Mouse (Mus musculus) stomach, postnatal 0 days (tissue): Measurements from ENCODE around the gene Fars2. TPM values are rescaled to one million over a fixed set of nuclear protein-coding genes. Genes with fewer than 3 reads are reported as not detected.

Experiments used
- ATAC-seq: fragments of 200-750 bp; cut with Nextera tagmentation; 2 replicates; pipeline ENCODE4 v1.8.0; 2017; ENCODE audit not compliant: low FRiP score, low TSS enrichment
- DNase-seq: peaks from one replicate; pipeline ENCODE4 v3.0.0-alpha.2; 2016; ENCODE audit warnings: low spot score
- H3K27ac ChIP-seq: fragments of 300-500 bp; sonication (generic); replicated peaks from 2 replicates; pipeline ENCODE4 v1.5.1; 2014; ENCODE audit warnings: mild to moderate bottlenecking, control low read depth
- H3K27me3 ChIP-seq: fragments of 300-500 bp; sonication (generic); 2 replicates; pipeline ENCODE4 v1.6.1; 2014; ENCODE audit warnings: low read length; ENCODE audit not compliant: control insufficient read depth, insufficient read depth
- H3K36me3 ChIP-seq: fragments of 300-500 bp; sonication (generic); 2 replicates; pipeline ENCODE4 v1.6.1; 2014; ENCODE audit warnings: low read length, mixed read lengths; ENCODE audit not compliant: control insufficient read depth, insufficient read depth
- H3K4me1 ChIP-seq: fragments of 300-500 bp; sonication (generic); replicated peaks from 2 replicates; pipeline ENCODE4 v1.6.1; 2014; ENCODE audit warnings: antibody characterized with exemption; ENCODE audit not compliant: control insufficient read depth, insufficient read depth
- H3K4me2 ChIP-seq: fragments of 300-500 bp; sonication (generic); replicated peaks from 2 replicates; pipeline ENCODE4 v1.6.1; 2014; ENCODE audit warnings: low read depth, mild to moderate bottlenecking, control low read depth, moderate library complexity
- H3K4me3 ChIP-seq: fragments of 300-500 bp; sonication (generic); 2 replicates; pipeline ENCODE4 v1.5.1; 2014; ENCODE audit warnings: low read depth, low read length, control low read depth
- H3K9ac ChIP-seq: fragments of 300-500 bp; sonication (generic); 2 replicates; pipeline ENCODE4 v1.6.1; 2014; ENCODE audit warnings: mild to moderate bottlenecking, low read length, control low read depth, mixed read lengths
- H3K9me3 ChIP-seq: fragments of 300-500 bp; sonication (generic); 2 replicates; pipeline ENCODE4 v1.6.1; 2016; ENCODE audit warnings: low read length; ENCODE audit not compliant: control insufficient read depth
- CTCF ChIP-seq: IDR thresholded peaks from 2 replicates; pipeline ENCODE4 v1.5.1; 2016; ENCODE audit warnings: antibody characterized with exemption, low read depth, mild to moderate bottlenecking, moderate library complexity
- EP300 ChIP-seq: optimal IDR thresholded peaks from 2 replicates; pipeline ENCODE3; 2016; ENCODE audit warnings: antibody characterized with exemption
- WGBS: fragments of 180-500 bp; shearing (Covaris S2); extraction: QIAGEN DNeasy Blood & Tissue Kit; methylation state at CpG from one replicate; pipeline ENCODE4 v1.1.7; 2014; 5-methylcytosine and 5-hydroxymethylcytosine counted together
- polyA plus RNA-seq: library from polyadenylated mRNA; unstranded; fragments of >200 nt; fragmentation: Nextera tagmentation; extraction: Ambion mirVana; gene quantifications from 2 replicates; pipeline ENCODE4 v1.2.1, GENCODE M21; 2015

Gene Fars2
- polyA plus RNA-seq, 1 experiment from 2014 or later = 31.7 TPM

DNA sequence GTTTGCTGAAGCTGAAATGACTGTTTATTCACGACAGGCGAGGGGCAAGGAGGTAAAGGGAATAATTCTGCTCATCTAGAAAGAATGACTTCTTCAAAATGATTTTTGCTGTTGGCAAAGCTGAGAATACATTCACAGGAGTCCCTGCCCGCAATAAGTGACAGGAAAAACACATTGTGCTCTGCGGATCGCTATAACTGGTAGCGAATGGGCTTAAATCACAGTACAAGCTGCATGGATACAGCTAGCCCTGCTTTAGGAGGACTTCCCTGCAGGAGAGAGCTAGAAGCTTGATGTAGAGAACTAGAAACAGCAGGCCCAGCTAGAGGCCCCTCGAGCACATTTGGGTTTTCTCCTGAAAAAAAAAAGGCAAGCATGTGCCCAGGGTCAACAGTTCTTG is 376.6 kb downstream of the Fars2 start:
- no peaks in the 10 kb centered on the region for H3K36me3 ChIP-seq
- TF ChIP-seq EP300 = no peak
- TF ChIP-seq CTCF = no peak
- no peak for ATAC-seq
- no peak overlapping the region for H3K9ac ChIP-seq
- no peak overlapping the region for H3K27ac ChIP-seq
- no peaks in the 10 kb centered on the region for H3K9me3 ChIP-seq
- no peaks in the 10 kb centered on the region for H3K27me3 ChIP-seq
- no peak overlapping the region for H3K4me3 ChIP-seq
- no peaks in the 10 kb centered on the region for H3K4me1 ChIP-seq
- WGBS = 77% methylated on average over 7 of the region's 7 CpGs
- H3K4me2 ChIP-seq = no peak overlapping the region
- DNase-seq = no peak

- no peak for TF ChIP-seq CTCF
- no peak for TF ChIP-seq EP300
- H3K36me3 ChIP-seq = no peaks in the 10 kb centered on the region
- H3K4me3 ChIP-seq = no peak overlapping the region
- H3K4me1 ChIP-seq = no peaks in the 10 kb centered on the region
- no peak overlapping the region for H3K4me2 ChIP-seq
- no peak overlapping the region for H3K9ac ChIP-seq
- DNase-seq = no peak
- no peak for ATAC-seq
- no peak overlapping the region for H3K27ac ChIP-seq
- 87% methylated on average over 2 of the region's 2 CpGs for WGBS
- H3K27me3 ChIP-seq = no peaks in the 10 kb centered on the region
- no peaks in the 10 kb centered on the region for H3K9me3 ChIP-seq
Observed at GRCm38 (mm10) chr13:36495980-36496379, 378.8 kb downstream of the Fars2 start.

DNA sequence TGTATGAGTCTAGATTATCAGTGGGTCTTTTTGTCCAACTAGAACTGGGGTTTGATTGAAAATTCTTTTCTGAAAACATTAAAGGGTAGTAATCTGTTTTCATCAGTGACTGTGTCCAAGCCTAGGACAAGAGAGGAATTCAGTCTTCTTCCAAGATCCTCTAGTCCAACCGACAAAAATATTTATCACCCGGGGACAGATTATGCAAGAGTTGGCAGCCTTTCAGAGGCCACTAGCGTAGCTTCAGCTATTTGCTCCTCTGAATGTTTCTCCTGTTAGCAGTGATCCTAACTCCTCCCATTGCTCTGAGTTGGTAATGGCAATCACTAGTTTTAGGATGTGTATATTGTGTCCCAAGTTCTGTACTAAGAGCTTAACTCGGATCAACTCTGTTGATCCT is 380.1 kb downstream of the Fars2 start:
- Histone ChIP-seq H3K9me3 (no peaks in the 10 kb centered on the region), H3K27ac (no peak overlapping the region), H3K4me2 (no peak overlapping the region), H3K4me3 (no peak overlapping the region), H3K36me3 (no peaks in the 10 kb centered on the region), H3K9ac (no peak overlapping the region), H3K27me3 (no peaks in the 10 kb centered on the region), H3K4me1 (no peaks in the 10 kb centered on the region)
- WGBS = 40% methylated on average over 4 of the region's 4 CpGs
- no peak for TF ChIP-seq CTCF
- TF ChIP-seq EP300 = no peak
- no peak for DNase-seq
- ATAC-seq = no peak; the same call in 1 of the 2 replicates

DNA sequence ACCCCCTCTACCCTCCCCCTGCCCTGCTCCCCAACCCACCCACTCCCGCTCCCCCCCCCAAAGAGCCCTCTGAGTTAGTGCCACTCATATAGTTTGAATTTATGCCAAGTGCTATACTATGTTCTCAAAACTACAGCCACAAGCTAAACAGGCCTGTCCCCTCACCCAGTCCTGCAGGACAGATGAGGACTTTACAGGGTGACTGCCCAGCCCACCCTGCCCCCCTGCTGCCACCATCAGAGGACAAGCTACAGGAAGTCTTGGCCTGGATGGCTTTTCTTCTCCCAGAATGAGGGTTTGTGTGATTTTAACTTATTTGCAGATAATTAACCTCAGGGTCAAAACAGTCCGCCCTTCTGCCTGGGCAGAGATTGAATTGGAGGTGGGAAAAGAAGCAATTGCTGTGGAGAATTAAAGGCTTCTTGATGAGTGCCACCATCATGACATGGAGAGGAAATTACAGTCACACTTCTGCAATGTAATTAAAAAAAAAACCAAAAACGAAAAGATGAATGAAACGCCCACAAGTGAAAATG is 383.2 kb downstream of the Fars2 start:
- TF ChIP-seq EP300 (no peak), CTCF (no peak)
- Histone ChIP-seq H3K4me1 (no peaks in the 10 kb centered on the region), H3K27me3 (no peaks in the 10 kb centered on the region), H3K9me3 (no peaks in the 10 kb centered on the region), H3K4me2 (no peak overlapping the region), H3K4me3 (no peak overlapping the region), H3K27ac (no peak overlapping the region), H3K9ac (no peak overlapping the region), H3K36me3 (no peaks in the 10 kb centered on the region)
- ATAC-seq (no peak), DNase-seq (no peak)
- 71% methylated on average over 4 of the region's 4 CpGs for WGBS

- H3K4me3 ChIP-seq = no peak overlapping the region
- TF ChIP-seq CTCF = no peak
- no peak for TF ChIP-seq EP300
- DNase-seq = no peak
- H3K27me3 ChIP-seq = no peaks in the 10 kb centered on the region
- no peak for ATAC-seq
- H3K9me3 ChIP-seq = no peaks in the 10 kb centered on the region
- no peaks in the 10 kb centered on the region for H3K36me3 ChIP-seq
- 72% methylated on average over 3 of the region's 3 CpGs for WGBS
- no peak overlapping the region for H3K9ac ChIP-seq
- H3K27ac ChIP-seq = no peak overlapping the region
- H3K4me1 ChIP-seq = no peaks in the 10 kb centered on the region
- H3K4me2 ChIP-seq = no peak overlapping the region
Observed at GRCm38 (mm10) chr13:36503551-36503950, 386.3 kb downstream of the Fars2 start.

DNA sequence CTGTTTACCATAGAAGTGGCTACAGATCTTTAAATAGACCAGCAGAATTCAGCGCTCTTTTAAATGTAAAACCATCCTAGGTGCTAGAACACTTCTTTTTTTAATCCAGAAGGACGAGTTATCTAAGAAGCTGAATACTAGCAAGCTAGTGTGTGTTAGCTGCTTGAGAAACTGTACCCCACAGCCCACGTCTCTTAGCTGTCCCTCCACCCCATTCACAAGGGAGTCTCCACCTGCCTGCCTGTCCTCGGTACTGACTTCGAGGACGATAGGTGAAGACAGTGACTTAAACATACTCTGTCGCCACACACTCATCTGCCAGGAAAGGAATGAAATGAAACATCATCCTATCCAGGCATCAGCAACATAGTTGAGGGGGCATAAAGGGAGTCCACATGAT is 386.8 kb downstream of the Fars2 start:
- H3K9ac ChIP-seq = no peak overlapping the region
- no peaks in the 10 kb centered on the region for H3K4me1 ChIP-seq
- no peak overlapping the region for H3K4me2 ChIP-seq
- no peaks in the 10 kb centered on the region for H3K36me3 ChIP-seq
- WGBS = 78% methylated on average over 7 of the region's 7 CpGs
- no peak for ATAC-seq
- H3K27ac ChIP-seq = no peak overlapping the region
- no peaks in the 10 kb centered on the region for H3K27me3 ChIP-seq
- no peaks in the 10 kb centered on the region for H3K9me3 ChIP-seq
- TF ChIP-seq EP300 = no peak
- TF ChIP-seq CTCF = no peak
- H3K4me3 ChIP-seq = no peak overlapping the region
- no peak for DNase-seq
